Mouse (Mus musculus): Measurements from ENCODE around the gene Sirt2. TPM values are rescaled to one million over a fixed set of nuclear protein-coding genes. Genes with fewer than 3 reads are reported as not detected.

The Sirt2 gene
- polyA plus RNA-seq, 1 experiment from 2014 or later = 80.6 TPM

- H3K27ac ChIP-seq (replicated peaks) = 0 out of 2 replicates have a peak overlapping the region, but pooled peaks have one; percentile 20
- H3K9me3 ChIP-seq = no peaks in the 10 kb centered on the region
- H3K36me3 ChIP-seq = no peaks in the 10 kb centered on the region
- WGBS = 35% methylated on average over 10 of the region's 10 CpGs
- H3K4me3 ChIP-seq = no peak overlapping the region
- H3K4me2 ChIP-seq (replicated peaks) = no peak overlapping the region
- peaks cover 23% of the 10 kb centered on the region for H3K4me1 ChIP-seq
- no peak overlapping the region for H3K9ac ChIP-seq (replicated peaks)
- peaks cover 3% of the 10 kb centered on the region; the same call in 1 of the 2 replicates for H3K27me3 ChIP-seq
- no peak for ATAC-seq (ENCODE audit: low FRiP score, low read depth)
Measured at GRCm38 (mm10) chr7:28801901-28802670, 35.6 kb downstream of the Sirt2 start.

- no peaks in the 10 kb centered on the region for H3K27me3 ChIP-seq
- ATAC-seq (ENCODE audit: low FRiP score, low read depth) = no peak
- no peak overlapping the region for H3K4me2 ChIP-seq (replicated peaks)
- no peaks in the 10 kb centered on the region for H3K36me3 ChIP-seq
- H3K27ac ChIP-seq (replicated peaks) = 0 out of 2 replicates have a peak overlapping the region, but pooled peaks have one; percentile 20
- WGBS = 6% methylated on average over 10 of the region's 10 CpGs
- H3K9me3 ChIP-seq = no peaks in the 10 kb centered on the region
- peaks cover 29% of the 10 kb centered on the region for H3K4me1 ChIP-seq
- no peak overlapping the region for H3K4me3 ChIP-seq
- H3K9ac ChIP-seq (replicated peaks) = 0 out of 2 replicates have a peak overlapping the region, but pooled peaks have one; percentile 11
Measured at GRCm38 (mm10) chr7:28802846-28803588, 36.5 kb downstream of the Sirt2 start.

- H3K27ac ChIP-seq (replicated peaks) = 0 out of 2 replicates have a peak overlapping the region, but pooled peaks have one; percentile 20
Measured at GRCm38 (mm10) chr7:28803756-28804155, 37.2 kb downstream of the Sirt2 start.

GRCm38 (mm10) chr7:28806869-28807268, 40.3 kb downstream of the Sirt2 start:
- no peaks in the 10 kb centered on the region for H3K36me3 ChIP-seq
- no peak overlapping the region for H3K9ac ChIP-seq (replicated peaks)
- no peak overlapping the region for H3K4me2 ChIP-seq (replicated peaks)
- H3K4me3 ChIP-seq = no peak overlapping the region
- peaks cover 29% of the 10 kb centered on the region for H3K4me1 ChIP-seq
- no peaks in the 10 kb centered on the region for H3K9me3 ChIP-seq
- H3K27me3 ChIP-seq = no peaks in the 10 kb centered on the region
- no peak for ATAC-seq (ENCODE audit: low FRiP score, low read depth)
- no peak overlapping the region for H3K27ac ChIP-seq (replicated peaks)
- WGBS = 79% methylated on average over 4 of the region's 4 CpGs

More at GRCm38 (mm10) chr7:28803756-28804155, 37.2 kb downstream of the Sirt2 start:
- no peak overlapping the region for H3K9ac ChIP-seq (replicated peaks)
- H3K9me3 ChIP-seq = no peaks in the 10 kb centered on the region
- no peak overlapping the region for H3K4me2 ChIP-seq (replicated peaks)
- no peak overlapping the region for H3K4me3 ChIP-seq
- 83% methylated on average over 4 of the region's 4 CpGs for WGBS
- ATAC-seq (ENCODE audit: low FRiP score, low read depth) = no peak
- no peaks in the 10 kb centered on the region for H3K36me3 ChIP-seq
- H3K4me1 ChIP-seq = peaks cover 32% of the 10 kb centered on the region
- no peaks in the 10 kb centered on the region for H3K27me3 ChIP-seq

- Histone ChIP-seq H3K4me2 (replicated peaks) (peak overlapping the region; percentile 83), H3K9me3 (no peaks in the 10 kb centered on the region), H3K4me1 (peaks cover 29% of the 10 kb centered on the region), H3K27ac (replicated peaks) (peak overlapping the region; percentile 99), H3K9ac (replicated peaks) (peak overlapping the region; percentile 91), H3K27me3 (no peaks in the 10 kb centered on the region), H3K36me3 (peaks cover 7% of the 10 kb centered on the region), H3K4me3 (peak overlapping the region; percentile 94)
- ATAC-seq (ENCODE audit: low FRiP score, low read depth) = no peak
- WGBS = 21% methylated on average over 7 of the region's 8 CpGs
Measured at GRCm38 (mm10) chr7:28807641-28808220, 41.2 kb downstream of the Sirt2 start.

GRCm38 (mm10) chr7:28808221-28808941, 41.8 kb downstream of the Sirt2 start, which contains the start of gene Hnrnpl:
Hnrnpl (plus strand) TSS chr7:28808541.
- Histone ChIP-seq H3K27ac (replicated peaks) (peak within 1 kb of the TSS; percentile 99), H3K9ac (replicated peaks) (peak within 1 kb of the TSS; percentile 91), H3K4me2 (replicated peaks) (peak within 1 kb of the TSS; percentile 83), H3K27me3 (no peaks in the 10 kb centered on the region), H3K9me3 (no peaks in the 10 kb centered on the region), H3K36me3 (peaks cover 14% of the 10 kb centered on the region), H3K4me3 (peak within 1 kb of the TSS; percentile 94), H3K4me1 (peaks cover 29% of the 10 kb centered on the region)
- peak; percentile 7 for ATAC-seq (ENCODE audit: low FRiP score, low read depth)
- 4% methylated on average over 35 of the region's 35 CpGs for WGBS

- H3K4me1 ChIP-seq = peaks cover 32% of the 10 kb centered on the region
- H3K27ac ChIP-seq (replicated peaks) = peak overlapping the region; percentile 99
- 0% methylated on average over 30 of the region's 32 CpGs for WGBS
- H3K4me3 ChIP-seq = peak overlapping the region; percentile 94
- H3K27me3 ChIP-seq = no peaks in the 10 kb centered on the region
- peaks cover 20% of the 10 kb centered on the region for H3K36me3 ChIP-seq
- H3K9me3 ChIP-seq = no peaks in the 10 kb centered on the region
- peak; percentile 65 for ATAC-seq (ENCODE audit: low FRiP score, low read depth)
- peak overlapping the region; percentile 91 for H3K9ac ChIP-seq (replicated peaks)
- H3K4me2 ChIP-seq (replicated peaks) = peak overlapping the region; percentile 83
Measured at GRCm38 (mm10) chr7:28808957-28809393, 42.4 kb downstream of the Sirt2 start.

GRCm38 (mm10) chr7:28809401-28810089, 43.0 kb downstream of the Sirt2 start:
- Histone ChIP-seq H3K9ac (replicated peaks) (peak overlapping the region; percentile 91), H3K4me2 (replicated peaks) (peak overlapping the region; percentile 83), H3K4me1 (peaks cover 38% of the 10 kb centered on the region), H3K36me3 (peaks cover 25% of the 10 kb centered on the region), H3K9me3 (no peaks in the 10 kb centered on the region), H3K27ac (replicated peaks) (peak overlapping the region; percentile 99), H3K4me3 (peak overlapping the region; percentile 94), H3K27me3 (no peaks in the 10 kb centered on the region)
- ATAC-seq (ENCODE audit: low FRiP score, low read depth) = peak; percentile 17
- under 1% methylated on average over 35 of the region's 35 CpGs for WGBS

GRCm38 (mm10) chr7:28810107-28811066, 43.9 kb downstream of the Sirt2 start:
- peak overlapping the region; percentile 94 for H3K4me3 ChIP-seq
- H3K9ac ChIP-seq (replicated peaks) = peak overlapping the region; percentile 98
- no peaks in the 10 kb centered on the region for H3K27me3 ChIP-seq
- H3K36me3 ChIP-seq = peaks cover 34% of the 10 kb centered on the region
- peak; percentile 90 for ATAC-seq (ENCODE audit: low FRiP score, low read depth)
- H3K4me1 ChIP-seq = peaks cover 44% of the 10 kb centered on the region
- peak overlapping the region; percentile 83 for H3K4me2 ChIP-seq (replicated peaks)
- WGBS = under 1% methylated on average over 70 of the region's 70 CpGs
- peak overlapping the region; percentile 99 for H3K27ac ChIP-seq (replicated peaks)
- no peaks in the 10 kb centered on the region for H3K9me3 ChIP-seq

GRCm38 (mm10) chr7:28811228-28811627, 44.7 kb downstream of the Sirt2 start:
- WGBS = under 1% methylated on average over 40 of the region's 40 CpGs
- Histone ChIP-seq H3K36me3 (peaks cover 42% of the 10 kb centered on the region), H3K9ac (replicated peaks) (peak overlapping the region; percentile 98), H3K4me3 (peak overlapping the region; percentile 94), H3K9me3 (no peaks in the 10 kb centered on the region), H3K4me1 (peaks cover 52% of the 10 kb centered on the region), H3K27ac (replicated peaks) (peak overlapping the region; percentile 98), H3K27me3 (no peaks in the 10 kb centered on the region), H3K4me2 (replicated peaks) (peak overlapping the region; percentile 93)
- 0 out of 2 replicates have a peak, but pooled peaks have one; percentile 1 for ATAC-seq (ENCODE audit: low FRiP score, low read depth)
